Mouse (Mus musculus) kidney, embryonic 16.5 days (tissue): ENCODE measurements around the gene Aoc1. TPM values are rescaled to one million over a fixed set of nuclear protein-coding genes. Genes with fewer than 3 reads are reported as not detected.
"Not testable (repeated sequence)": the region's sequence is repeated elsewhere in the genome, so short reads cannot be mapped to it uniquely, and the experiment has no call there.

Experiments
- ATAC-seq: fragments of 200-750 bp; cut with Nextera tagmentation; 2 replicates; pipeline ENCODE4 v1.8.0; 2017; ENCODE audit warnings: moderate TSS enrichment; ENCODE audit not compliant: low FRiP score, low TSS enrichment
- H3K27ac ChIP-seq: fragments of 300-500 bp; sonication (generic); 2 replicates; pipeline ENCODE4 v1.5.1; 2014; ENCODE audit warnings: low read length
- H3K27me3 ChIP-seq: fragments of 300-500 bp; sonication (generic); 2 replicates; pipeline ENCODE4 v1.6.1; 2014; ENCODE audit warnings: low read length, control low read depth, mixed read lengths; ENCODE audit not compliant: insufficient read depth
- H3K36me3 ChIP-seq: fragments of 300-500 bp; sonication (generic); 2 replicates; pipeline ENCODE4 v1.6.1; 2014; ENCODE audit warnings: low read length, control low read depth, mixed read lengths; ENCODE audit not compliant: insufficient read depth
- H3K4me1 ChIP-seq: fragments of 300-500 bp; sonication (generic); 2 replicates; pipeline ENCODE4 v1.6.1; 2014; ENCODE audit warnings: low read length, control low read depth, mixed read lengths; ENCODE audit not compliant: insufficient read depth
- H3K4me2 ChIP-seq: fragments of 300-500 bp; sonication (generic); replicated peaks from 2 replicates; pipeline ENCODE4 v1.6.1; 2014; ENCODE audit warnings: low read depth, low read length
- H3K4me3 ChIP-seq: fragments of 300-500 bp; sonication (generic); 2 replicates; pipeline ENCODE4 v1.5.1; 2014; ENCODE audit warnings: mild to moderate bottlenecking, low read length
- H3K9ac ChIP-seq: fragments of 300-500 bp; sonication (generic); replicated peaks from 2 replicates; pipeline ENCODE4 v1.6.1; 2014; ENCODE audit warnings: low read length
- H3K9me3 ChIP-seq: fragments of 300-500 bp; sonication (generic); 2 replicates; pipeline ENCODE4 v1.6.1; 2016; ENCODE audit warnings: low read length, control low read depth
- WGBS: fragments of 180-500 bp; shearing (Covaris S2); extraction: QIAGEN DNeasy Blood & Tissue Kit; methylation state at CpG from one replicate; pipeline ENCODE4 v1.1.7; 2014; 5-methylcytosine and 5-hydroxymethylcytosine counted together
- polyA plus RNA-seq: library from polyadenylated mRNA; unstranded; fragments of >200 nt; fragmentation: Nextera tagmentation; extraction: Ambion mirVana; gene quantifications from 2 replicates; pipeline ENCODE4 v1.2.1, GENCODE M21; 2015

The Aoc1 gene
- polyA plus RNA-seq, 1 experiment from 2014 or later = 6.0 TPM

DNA sequence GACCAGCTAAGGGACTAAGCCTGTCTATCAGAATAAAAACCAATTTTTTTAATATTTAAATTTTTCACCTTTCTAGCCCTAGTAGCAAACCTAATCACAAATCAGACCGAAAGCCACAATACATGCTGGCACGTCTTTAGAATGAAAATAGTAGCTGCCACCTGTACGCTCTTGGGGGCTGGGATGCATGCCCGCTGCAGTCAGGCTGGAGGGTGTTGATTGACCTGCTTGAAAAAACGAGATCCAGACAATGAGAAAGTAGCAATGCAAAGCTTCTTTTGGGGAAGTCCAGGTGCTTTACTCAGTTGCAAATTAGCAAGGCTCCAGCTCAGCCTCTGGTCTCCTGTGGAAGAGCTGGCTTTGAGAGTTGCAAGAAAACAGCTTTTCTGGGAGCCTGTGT lies 24.3 kb downstream of the Aoc1 start:
- ATAC-seq = no peak
- H3K36me3 ChIP-seq = no peaks in the 10 kb centered on the region
- H3K4me2 ChIP-seq = no peak overlapping the region
- H3K4me1 ChIP-seq = 0 out of 2 replicates have a peak, but pooled peaks cover 4% of the 10 kb centered on the region
- no peaks in the 10 kb centered on the region for H3K9me3 ChIP-seq
- H3K9ac ChIP-seq = no peak overlapping the region
- no peaks in the 10 kb centered on the region for H3K27me3 ChIP-seq
- H3K27ac ChIP-seq = peak overlapping the region; percentile 90
- H3K4me3 ChIP-seq = no peak overlapping the region
- 83% methylated on average over 5 of the region's 5 CpGs for WGBS

DNA sequence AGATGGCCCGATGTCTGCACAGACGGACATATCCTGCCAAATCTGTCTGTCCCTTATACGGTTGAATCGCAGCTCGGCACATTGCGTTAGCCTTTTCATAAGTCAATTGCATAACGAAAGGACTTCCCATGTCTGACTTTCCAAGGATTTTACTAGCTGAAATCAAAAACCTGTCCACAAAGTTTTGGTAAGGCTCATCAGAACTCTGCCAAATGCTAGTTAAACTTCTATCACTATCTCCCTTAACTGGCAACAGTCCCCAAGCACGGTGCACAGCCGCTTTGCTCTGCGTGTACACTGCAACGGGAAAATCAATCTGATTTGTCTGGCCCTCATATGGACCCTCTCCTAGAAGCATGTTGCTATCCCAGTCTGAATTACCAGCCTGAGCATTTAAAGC lies 28.6 kb downstream of the Aoc1 start:
- not testable (repeated sequence) for H3K4me2 ChIP-seq, ATAC-seq

DNA sequence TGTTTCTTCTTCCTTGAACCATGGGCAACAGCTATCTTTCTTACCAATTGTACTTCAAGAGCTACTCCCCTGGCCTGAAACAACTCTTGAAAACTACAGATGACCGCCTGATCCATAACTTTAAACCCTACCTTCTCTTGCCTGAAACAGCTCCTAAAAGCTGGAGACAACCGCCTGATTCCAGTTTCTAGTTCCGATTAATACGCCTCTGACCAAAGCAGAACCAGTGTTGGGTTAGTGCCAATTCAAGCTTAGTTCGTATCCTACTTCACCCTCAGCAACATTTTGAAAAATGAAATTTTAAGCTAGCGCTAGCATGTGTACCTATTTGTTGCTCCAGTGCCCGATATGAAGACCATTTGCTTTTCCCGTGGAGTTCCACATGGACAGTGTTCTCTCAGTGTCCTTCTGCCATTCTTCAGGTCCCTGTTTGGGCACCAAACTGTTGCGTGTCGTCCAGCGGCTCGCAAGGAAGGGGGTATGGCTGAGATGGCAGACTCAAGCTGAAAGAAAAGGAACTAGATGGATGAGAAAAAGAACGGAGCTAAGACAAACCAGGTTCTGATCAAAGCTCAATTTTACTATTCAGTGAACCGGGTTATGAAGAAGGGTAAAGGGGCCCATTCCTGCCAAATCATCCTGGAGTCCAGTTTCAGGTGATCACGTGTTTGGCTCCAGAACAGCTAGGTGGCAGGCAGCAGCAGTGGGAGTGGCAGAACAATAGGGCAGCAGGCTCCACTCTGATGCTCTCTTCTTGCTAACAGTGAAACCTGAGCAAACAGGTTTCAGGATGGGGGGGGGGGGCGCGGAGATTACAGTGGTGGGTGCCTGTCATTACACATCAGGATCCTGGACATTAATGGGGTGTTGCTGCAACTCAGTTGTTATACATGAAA lies 30.1 kb downstream of the Aoc1 start:
- H3K36me3 ChIP-seq = no peaks in the 10 kb centered on the region
- H3K9ac ChIP-seq = no peak overlapping the region
- WGBS = 68% methylated on average over 16 of the region's 17 CpGs
- peak overlapping the region; percentile 75 for H3K27ac ChIP-seq
- peak; percentile 35; the same call in 1 of the 2 replicates for ATAC-seq
- no peak overlapping the region for H3K4me2 ChIP-seq
- peaks cover 8% of the 10 kb centered on the region; the same call in 1 of the 2 replicates for H3K4me1 ChIP-seq
- H3K27me3 ChIP-seq = no peaks in the 10 kb centered on the region
- no peak overlapping the region for H3K4me3 ChIP-seq
- H3K9me3 ChIP-seq = no peaks in the 10 kb centered on the region

More for the DNA sequence above, 28.6 kb downstream of the Aoc1 start:
- H3K9ac ChIP-seq, H3K4me3 ChIP-seq, H3K27ac ChIP-seq, H3K4me1 ChIP-seq, H3K27me3 ChIP-seq, H3K36me3 ChIP-seq, H3K9me3 ChIP-seq: not testable (repeated sequence)
- WGBS = 93% methylated on average over 11 of the region's 11 CpGs

DNA sequence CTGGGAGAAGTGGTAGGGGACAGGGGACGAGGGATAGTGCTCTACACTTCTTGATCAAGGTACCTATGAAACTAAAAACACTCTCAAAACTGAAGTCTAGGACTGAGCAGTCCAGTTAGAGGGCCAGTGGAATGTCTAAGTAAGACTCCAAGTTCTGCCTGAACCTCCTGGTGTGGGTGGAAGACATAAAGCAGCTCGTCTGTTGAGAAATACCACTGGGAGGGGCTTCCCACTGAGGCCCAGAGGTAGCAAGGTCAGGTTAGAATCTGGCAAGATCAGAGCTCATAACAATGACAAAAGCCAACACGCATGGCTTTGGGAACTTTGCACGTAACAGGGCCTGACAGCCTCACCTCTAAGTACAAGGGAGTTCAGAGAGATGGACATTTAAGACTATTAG lies 30.7 kb downstream of the Aoc1 start:
- Histone ChIP-seq H3K4me3 (no peak overlapping the region), H3K4me2 (no peak overlapping the region), H3K9me3 (no peaks in the 10 kb centered on the region), H3K9ac (no peak overlapping the region), H3K4me1 (peaks cover 8% of the 10 kb centered on the region; the same call in 1 of the 2 replicates), H3K27ac (peak overlapping the region; percentile 69; the same call in 1 of the 2 replicates), H3K27me3 (no peaks in the 10 kb centered on the region), H3K36me3 (no peaks in the 10 kb centered on the region)
- 62% methylated on average over 4 of the region's 4 CpGs for WGBS
- ATAC-seq = no peak

DNA sequence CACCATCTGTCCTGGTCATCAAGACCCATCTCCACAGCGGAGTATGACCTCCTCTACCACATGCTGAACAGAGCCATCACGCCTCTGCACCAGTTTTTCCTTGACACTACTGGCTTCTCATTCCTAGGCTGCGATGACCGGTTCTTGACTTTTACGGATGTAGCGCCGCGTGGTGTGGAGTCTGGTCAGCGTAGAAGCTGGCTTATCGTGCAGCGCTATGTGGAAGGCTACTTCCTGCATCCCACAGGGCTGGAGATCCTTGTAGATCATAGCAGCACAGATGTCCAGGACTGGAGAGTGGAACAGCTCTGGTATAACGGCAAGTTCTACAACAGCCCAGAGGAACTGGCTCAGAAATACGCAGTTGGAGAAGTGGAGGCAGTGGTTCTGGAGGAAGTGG lies 32.9 kb downstream of the Aoc1 start:
- H3K4me3 ChIP-seq = no peak overlapping the region
- no peak for ATAC-seq
- no peak overlapping the region for H3K27ac ChIP-seq
- H3K36me3 ChIP-seq = no peaks in the 10 kb centered on the region
- no peak overlapping the region for H3K9ac ChIP-seq
- H3K9me3 ChIP-seq = no peaks in the 10 kb centered on the region
- WGBS = 91% methylated on average over 13 of the region's 13 CpGs
- no peaks in the 10 kb centered on the region for H3K27me3 ChIP-seq
- no peak overlapping the region for H3K4me2 ChIP-seq
- H3K4me1 ChIP-seq = peaks cover 8% of the 10 kb centered on the region; the same call in 1 of the 2 replicates

DNA sequence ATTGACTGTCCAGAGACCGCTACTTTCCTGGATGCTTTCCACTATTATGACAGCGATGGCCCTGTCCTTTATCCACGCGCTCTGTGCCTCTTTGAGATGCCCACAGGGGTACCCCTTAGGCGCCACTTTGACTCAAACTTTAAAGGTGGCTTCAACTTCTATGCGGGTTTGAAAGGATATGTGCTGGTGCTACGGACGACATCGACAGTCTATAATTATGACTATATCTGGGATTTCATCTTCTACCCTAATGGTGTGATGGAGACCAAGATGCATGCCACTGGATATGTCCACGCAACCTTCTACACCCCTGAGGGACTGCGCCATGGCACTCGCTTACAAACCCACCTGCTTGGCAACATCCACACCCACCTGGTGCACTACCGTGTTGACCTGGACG lies 33.7 kb downstream of the Aoc1 start:
- H3K27ac ChIP-seq = no peak overlapping the region
- no peak overlapping the region for H3K9ac ChIP-seq
- no peak for ATAC-seq
- peaks cover 8% of the 10 kb centered on the region; the same call in 1 of the 2 replicates for H3K4me1 ChIP-seq
- WGBS = 93% methylated on average over 14 of the region's 14 CpGs
- H3K36me3 ChIP-seq = no peaks in the 10 kb centered on the region
- no peaks in the 10 kb centered on the region for H3K9me3 ChIP-seq
- no peaks in the 10 kb centered on the region for H3K27me3 ChIP-seq
- H3K4me2 ChIP-seq = no peak overlapping the region
- H3K4me3 ChIP-seq = no peak overlapping the region

DNA sequence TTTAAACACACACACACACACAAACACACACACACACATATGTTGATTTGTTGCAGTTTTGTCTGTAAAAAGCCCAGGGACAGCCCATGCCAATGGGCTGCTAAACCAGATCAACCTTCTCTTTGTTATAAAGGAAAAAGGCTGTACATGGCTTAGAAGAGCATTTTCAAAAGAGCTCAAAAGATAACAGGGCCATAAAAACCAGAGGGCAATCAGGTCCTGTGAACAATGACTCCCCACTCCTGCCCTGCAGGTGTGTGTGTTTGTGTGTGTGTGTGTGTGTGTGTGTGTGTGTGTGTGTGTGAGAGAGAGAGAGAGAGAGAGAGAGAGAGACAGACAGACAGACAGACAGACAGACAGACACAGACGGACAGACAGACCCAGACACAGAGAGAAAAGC lies 36.5 kb downstream of the Aoc1 start:
- H3K4me3 ChIP-seq = no peak overlapping the region
- no peak overlapping the region for H3K4me2 ChIP-seq
- H3K27me3 ChIP-seq = no peaks in the 10 kb centered on the region
- ATAC-seq = no peak
- 73% methylated on average over 1 of the region's 1 CpGs for WGBS
- no peaks in the 10 kb centered on the region for H3K9me3 ChIP-seq
- H3K27ac ChIP-seq = no peak overlapping the region
- no peaks in the 10 kb centered on the region for H3K36me3 ChIP-seq
- H3K4me1 ChIP-seq = no peaks in the 10 kb centered on the region
- no peak overlapping the region for H3K9ac ChIP-seq

DNA sequence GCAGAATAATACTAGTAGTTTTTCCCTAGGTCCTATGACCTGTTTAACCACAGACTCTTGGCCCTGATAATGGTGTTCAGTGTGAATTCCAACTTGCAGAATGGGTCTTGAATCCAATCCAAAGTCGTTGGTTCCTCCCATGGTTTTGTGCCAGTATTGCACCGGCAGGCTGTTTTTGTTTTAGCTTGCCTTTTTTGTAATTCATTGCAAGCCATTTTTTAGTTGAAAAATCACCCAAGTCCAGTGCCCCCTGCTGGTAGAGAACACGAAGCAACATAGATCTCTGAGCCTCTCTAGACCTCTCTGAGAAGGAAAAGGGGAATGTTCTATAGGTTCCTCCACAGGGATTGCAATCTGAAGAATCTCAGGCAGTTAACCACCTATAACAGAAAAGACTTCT lies 39.3 kb downstream of the Aoc1 start:
- H3K9ac ChIP-seq = no peak overlapping the region
- no peaks in the 10 kb centered on the region for H3K9me3 ChIP-seq
- no peak overlapping the region for H3K4me3 ChIP-seq
- H3K4me2 ChIP-seq = no peak overlapping the region
- H3K36me3 ChIP-seq = no peaks in the 10 kb centered on the region
- no peak for ATAC-seq
- H3K27me3 ChIP-seq = no peaks in the 10 kb centered on the region
- no peaks in the 10 kb centered on the region for H3K4me1 ChIP-seq
- no peak overlapping the region for H3K27ac ChIP-seq
- WGBS = 41% methylated on average over 3 of the region's 3 CpGs

DNA sequence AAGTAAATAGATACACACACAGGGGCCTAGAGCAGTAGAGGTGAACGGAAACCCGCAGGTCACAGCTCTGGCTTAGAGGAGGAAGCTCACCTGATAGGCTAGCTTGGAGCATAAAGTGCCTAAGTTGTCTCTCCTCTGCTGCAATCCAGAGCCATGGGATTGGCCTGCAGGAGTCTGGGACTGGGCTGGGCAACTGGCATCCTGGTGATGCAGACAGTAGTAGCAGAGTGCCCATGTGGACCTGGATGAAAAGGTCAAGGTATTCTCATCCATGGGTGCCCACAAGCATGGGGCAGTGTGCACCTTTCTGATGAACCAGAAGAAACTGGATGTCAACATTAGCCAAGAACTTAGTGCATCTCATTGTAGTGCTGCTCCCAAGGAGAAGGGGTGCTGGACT lies 40.9 kb downstream of the Aoc1 start:
- Histone ChIP-seq H3K9me3 (no peaks in the 10 kb centered on the region), H3K4me1 (no peaks in the 10 kb centered on the region), H3K27me3 (no peaks in the 10 kb centered on the region), H3K36me3 (no peaks in the 10 kb centered on the region), H3K4me3 (no peak overlapping the region), H3K9ac (no peak overlapping the region), H3K4me2 (no peak overlapping the region), H3K27ac (no peak overlapping the region)
- no peak for ATAC-seq
- WGBS = 87% methylated on average over 2 of the region's 2 CpGs

DNA sequence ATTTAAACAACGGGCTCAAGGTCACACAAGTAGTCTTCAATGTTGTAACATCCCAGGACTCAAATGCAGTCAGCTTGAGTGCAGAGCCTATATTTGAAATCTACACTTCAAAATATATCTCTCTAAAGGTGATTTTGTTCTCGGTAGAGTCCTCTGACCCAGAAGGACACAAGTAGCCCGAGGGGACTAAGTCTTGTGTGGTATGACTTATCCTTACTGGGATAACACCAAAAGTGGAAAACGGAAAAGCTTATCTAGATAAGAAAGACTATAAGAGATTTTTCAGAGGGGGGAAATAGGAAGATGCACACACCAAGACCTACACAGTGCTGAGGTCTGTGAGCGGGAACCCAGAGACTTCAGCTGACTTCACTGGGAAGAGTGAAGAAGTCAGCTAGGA lies 56.9 kb downstream of the Aoc1 start, which contains the start of gene 1600015I10Rik:
Gene 1600015I10Rik, plus strand, starts transcription at position 301 of the 400 bp plus-strand sequence.
- Histone ChIP-seq H3K9ac (no peak within 1 kb of the TSS), H3K9me3 (no peaks in the 10 kb centered on the region), H3K36me3 (no peaks in the 10 kb centered on the region), H3K4me2 (no peak within 1 kb of the TSS), H3K4me3 (no peak within 1 kb of the TSS), H3K27me3 (no peaks in the 10 kb centered on the region), H3K4me1 (no peaks in the 10 kb centered on the region), H3K27ac (no peak within 1 kb of the TSS)
- 90% methylated on average over 5 of the region's 5 CpGs for WGBS
- no peak for ATAC-seq
